Mouse (Mus musculus): ENCODE data around the gene Zscan4d. TPM values are rescaled to one million over a fixed set of nuclear protein-coding genes. Genes with fewer than 3 reads are reported as not detected.
"Not testable (repeated sequence)": the region's sequence is repeated elsewhere in the genome, so short reads cannot be mapped to it uniquely, and the experiment has no call there.

Gene Zscan4d
- polyA plus RNA-seq (2015; fragmentation: Nextera tagmentation; extraction: Ambion mirVana): not detected in 2 replicates

- H3K9me3 ChIP-seq; H3K27me3 ChIP-seq; H3K4me3 ChIP-seq; H3K4me2 ChIP-seq; H3K36me3 ChIP-seq; H3K9ac ChIP-seq; H3K4me1 ChIP-seq (replicated peaks); ATAC-seq (ENCODE audit: low FRiP score); H3K27ac ChIP-seq: not testable (repeated sequence)
- WGBS: 86% methylated on average over 4 of the region's 4 CpGs
These were observed at the start of gene Zscan4d for GRCm38 (mm10) chr7:11166059-11166458. TSS of gene Zscan4d (minus strand) at chr7:11166159.

GRCm38 (mm10) chr7:11158036-11158435, 7.9 kb downstream of the Zscan4d start:
- not testable (repeated sequence) for H3K9ac ChIP-seq; H3K4me1 ChIP-seq (replicated peaks); H3K4me3 ChIP-seq; ATAC-seq (ENCODE audit: low FRiP score); H3K4me2 ChIP-seq; H3K27ac ChIP-seq; H3K36me3 ChIP-seq; H3K27me3 ChIP-seq
- peaks cover 18% of the 10 kb centered on the region; the same call in 1 of the 2 replicates for H3K9me3 ChIP-seq
- WGBS: 41% methylated on average over 6 of the region's 6 CpGs

Other genes with a start within 250 kb of the Zscan4d start
- gene Zscan4c, start 160.4 kb downstream of the Zscan4d start, polyA plus RNA-seq (2015; fragmentation: Nextera tagmentation; extraction: Ambion mirVana): not detected in 2 replicates
- not detected in 2 replicates for gene Zscan4-ps1, start 96.5 kb downstream of the Zscan4d start, polyA plus RNA-seq (2015; fragmentation: Nextera tagmentation; extraction: Ambion mirVana)
- gene Zscan4e, start 144.5 kb upstream of the Zscan4d start, polyA plus RNA-seq (2015; fragmentation: Nextera tagmentation; extraction: Ambion mirVana): not detected in 2 replicates
- not detected in 2 replicates for gene Zscan4f, start 231.8 kb upstream of the Zscan4d start, polyA plus RNA-seq (2015; fragmentation: Nextera tagmentation; extraction: Ambion mirVana)